Mouse (Mus musculus) activated CD4-positive, CD25-positive, alpha-beta regulatory T cell, adult 4 months (primary cell): ENCODE measurements around the gene Gm9964. TPM values are rescaled to one million over a fixed set of nuclear protein-coding genes. Genes with fewer than 3 reads are reported as not detected.

Experiments
- ATAC-seq: one replicate; pipeline ENCODE4 v1.8.0; 2017
- polyA plus RNA-seq, 2 experiments: library from polyadenylated mRNA; unstranded; fragments of 100-300 nt; shearing (Covaris generic); gene quantifications; one replicate each; pipeline ENCODE4 v1.2.1; 2017

Gene Gm9964
- polyA plus RNA-seq, 2 experiments from 2014 or later, result not detected

GRCm38 (mm10) chr11:79253542-79254390 is 42.9 kb downstream of the Gm9964 start:
- ATAC-seq, result peak; percentile 28

- peak; percentile 45 for ATAC-seq
Observed at GRCm38 (mm10) chr11:79252881-79253541, 43.7 kb downstream of the Gm9964 start.

Other genes starting within 250 kb of the Gm9964 start
- gene Ksr1, start 150.5 kb downstream of the Gm9964 start, polyA plus RNA-seq, result 1 to 10 TPM; 2.9 to 3.8 TPM
- gene Wsb1, start 42.2 kb downstream of the Gm9964 start, polyA plus RNA-seq, result 10 to 100 TPM; 81.8 to 88.3 TPM
- 1 to 10 TPM; 1.2 to 1.6 TPM for gene Nf1, start 42.8 kb upstream of the Gm9964 start, polyA plus RNA-seq
- not detected for gene Omg, start 207.2 kb upstream of the Gm9964 start, polyA plus RNA-seq
- 10 to 100 TPM; 80.3 to 80.9 TPM for gene Evi2b, start 226.9 kb upstream of the Gm9964 start, polyA plus RNA-seq
- 1 to 10 TPM; 6.2 to 8.4 TPM for gene Evi2, start 233.7 kb upstream of the Gm9964 start, polyA plus RNA-seq
- 10 to 100 TPM; 71.2 to 72.0 TPM for gene Evi2a, start 233.7 kb upstream of the Gm9964 start, polyA plus RNA-seq